Mouse (Mus musculus) stomach, postnatal 0 days (tissue): ENCODE measurements around the gene Hk1.

ENCODE experiments used
- CTCF ChIP-seq: IDR thresholded peaks from 2 replicates; pipeline ENCODE4 v1.5.1; 2016; ENCODE audit warnings: antibody characterized with exemption, low read depth, mild to moderate bottlenecking, moderate library complexity
- EP300 ChIP-seq: optimal IDR thresholded peaks from 2 replicates; pipeline ENCODE3; 2016; ENCODE audit warnings: antibody characterized with exemption

DNA sequence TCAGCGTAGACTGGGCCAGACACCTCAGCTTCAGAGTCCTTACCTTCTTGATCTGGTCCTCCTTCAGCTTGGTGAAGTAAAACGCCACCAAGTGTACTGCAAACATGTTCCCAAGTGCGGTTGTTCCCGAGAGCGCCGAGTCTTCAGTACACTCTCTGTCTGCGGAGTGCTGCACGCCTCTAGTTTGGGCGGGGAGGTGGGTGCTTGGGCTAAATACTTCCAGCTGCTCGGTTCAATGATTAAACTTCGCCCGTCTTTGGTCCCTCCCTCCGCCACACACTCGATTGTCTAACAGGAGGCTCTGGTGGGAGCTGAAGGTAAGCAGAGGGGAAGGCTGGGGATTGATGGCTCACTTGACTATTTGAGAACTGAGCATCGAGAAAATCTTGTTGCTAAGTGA lies 42.5 kb upstream of the Hk1 start, which contains the start of gene Hkdc1:
- TF ChIP-seq EP300 = no peak
- TF ChIP-seq CTCF = no peak
